Comparison of ENCODE assay signal across 28 mouse cellular contexts in genomic region chr13:23826606-23827005, GRCm38 (mm10). TPM values are rescaled to one million over a fixed set of nuclear protein-coding genes. Genes with fewer than 3 reads are reported as not detected.
"Had no signal": no experiment of that assay in that cellular context is flagged by ENCODE, and none has a peak within 500 bp of the region (broad histone marks: within the 10 kb centered on the region; RNA-seq: fewer than 3 reads in every experiment).

No protein-coding gene starts in this region.

- H3K9me3 ChIP-seq: midbrain, embryonic 13.5 days; midbrain, embryonic 15.5 days; neural tube, embryonic 12.5 days had no signal

- H3K36me3 ChIP-seq: midbrain, embryonic 13.5 days; midbrain, embryonic 15.5 days; neural tube, embryonic 12.5 days had no signal

- H3K4me2 ChIP-seq: midbrain, embryonic 11.5 days; midbrain, embryonic 13.5 days; midbrain, embryonic 15.5 days; neural tube, embryonic 12.5 days had no signal

- DNase-seq: lung, adult 2 months; lung, postnatal 14 days; retina, postnatal 1 day; right cerebral cortex, adult 18-20 months; right cerebral cortex, postnatal 25 days; right cerebral cortex, postnatal 4 days; spleen, adult 18-20 months; thymus, adult 18-20 months; thymus, postnatal 14 days; thymus, postnatal 36 days had no signal

- H3K9ac ChIP-seq: liver, embryonic 14.5 days; midbrain, embryonic 13.5 days; midbrain, embryonic 15.5 days; neural tube, embryonic 12.5 days had no signal

- H3K4me1 ChIP-seq: megakaryocyte, embryonic 14.5 days; midbrain, embryonic 13.5 days; midbrain, embryonic 15.5 days; neural tube, embryonic 12.5 days had no signal

- H3K4me3 ChIP-seq: megakaryocyte, embryonic 14.5 days; midbrain, embryonic 13.5 days; midbrain, embryonic 15.5 days; neural tube, embryonic 12.5 days had no signal

- H3K27me3 ChIP-seq: midbrain, embryonic 13.5 days; midbrain, embryonic 15.5 days; neural tube, embryonic 12.5 days had no signal

- ATAC-seq: midbrain, embryonic 13.5 days; midbrain, embryonic 15.5 days had no signal

- H3K27ac ChIP-seq: liver, embryonic 14.5 days; macrophage; midbrain, embryonic 13.5 days; midbrain, embryonic 15.5 days; neural tube, embryonic 12.5 days had no signal

RNA-seq across cellular contexts. Expression of gene Slc17a3, which starts 12.6 kb away (rescaled TPM):
- total RNA-seq: monocyte, adult 5-6 weeks; neutrophil, adult 5-6 weeks had no signal
- polyA plus RNA-seq: lung, adult 2 months; lung, embryonic 16.5 days; macrophage; midbrain, embryonic 11.5 days; midbrain, embryonic 13.5 days; midbrain, embryonic 15.5 days; midbrain, postnatal 0 days; neural tube, embryonic 14.5 days; small intestine, adult 2 months; stomach, embryonic 14.5 days; thymus, postnatal 0 days had no signal

RNA-seq across cellular contexts. Expression of gene Slc17a2, which starts 19.8 kb away (rescaled TPM):
- total RNA-seq: megakaryocyte progenitor cell, adult 5-6 weeks; monocyte, adult 5-6 weeks; neutrophil, adult 5-6 weeks had no signal
- polyA plus RNA-seq: lung, embryonic 16.5 days; macrophage; midbrain, embryonic 11.5 days; midbrain, embryonic 13.5 days; midbrain, embryonic 15.5 days; midbrain, postnatal 0 days; neural tube, embryonic 12.5 days; neural tube, embryonic 14.5 days; small intestine, adult 2 months; thymus, postnatal 0 days had no signal

RNA-seq across cellular contexts. Expression of gene Slc17a1, which starts 40.9 kb away (rescaled TPM):
- total RNA-seq: megakaryocyte progenitor cell, adult 5-6 weeks; midbrain, postnatal 0 days; monocyte, adult 5-6 weeks; neutrophil, adult 5-6 weeks had no signal
- polyA plus RNA-seq: lung, adult 2 months; lung, embryonic 16.5 days; macrophage; midbrain, embryonic 15.5 days; midbrain, postnatal 0 days; neural tube, embryonic 12.5 days; neural tube, embryonic 14.5 days; small intestine, adult 2 months; stomach, embryonic 14.5 days had no signal

RNA-seq across cellular contexts. Expression of gene Trim38, which starts 56.9 kb away (rescaled TPM):
- total RNA-seq: midbrain, postnatal 0 days; monocyte, adult 5-6 weeks; neutrophil, adult 5-6 weeks had no signal
- polyA plus RNA-seq: liver, embryonic 16.5 days; lung, adult 2 months; lung, embryonic 16.5 days; macrophage; midbrain, embryonic 11.5 days; midbrain, embryonic 15.5 days; neural tube, embryonic 12.5 days; neural tube, embryonic 14.5 days; stomach, embryonic 14.5 days; stomach, embryonic 16.5 days; thymus, postnatal 0 days had no signal
